Mouse (Mus musculus) stomach, adult 2 months (tissue): ENCODE results near the gene Vmn1r169. TPM values are rescaled to one million over a fixed set of nuclear protein-coding genes. Genes with fewer than 3 reads are reported as not detected.

Source experiments
- polyA plus RNA-seq: library from polyadenylated mRNA; depleted of rRNA; stranded (reverse); fragments of >200 nt; gene quantifications from 2 replicates; pipeline ENCODE4 v1.2.3, GENCODE M21; 2012; rRNA removed

Vmn1r169 gene
- polyA plus RNA-seq, result not detected in 2 replicates

DNA sequence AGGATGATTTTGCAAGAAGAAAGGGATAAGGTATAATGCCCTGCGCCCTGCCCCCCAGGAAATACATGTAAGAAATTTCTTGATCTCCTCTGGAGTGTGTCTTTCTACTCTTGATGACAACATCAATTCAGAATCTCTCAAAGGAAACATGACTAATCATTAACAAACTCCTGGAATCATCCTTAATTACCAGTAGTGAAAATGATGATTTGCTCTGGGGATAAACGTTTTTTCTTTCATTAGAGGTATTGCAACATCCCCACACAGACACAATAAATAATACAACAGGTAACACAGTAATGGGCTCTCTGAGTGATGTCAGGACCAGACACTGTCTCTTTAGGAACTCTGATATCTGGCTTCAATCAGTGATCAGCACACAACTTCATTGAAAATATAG is at the start of gene Vmn1r169:
Gene Vmn1r169, plus strand, starts transcription at position 301 of the 400 bp plus-strand sequence.

DNA sequence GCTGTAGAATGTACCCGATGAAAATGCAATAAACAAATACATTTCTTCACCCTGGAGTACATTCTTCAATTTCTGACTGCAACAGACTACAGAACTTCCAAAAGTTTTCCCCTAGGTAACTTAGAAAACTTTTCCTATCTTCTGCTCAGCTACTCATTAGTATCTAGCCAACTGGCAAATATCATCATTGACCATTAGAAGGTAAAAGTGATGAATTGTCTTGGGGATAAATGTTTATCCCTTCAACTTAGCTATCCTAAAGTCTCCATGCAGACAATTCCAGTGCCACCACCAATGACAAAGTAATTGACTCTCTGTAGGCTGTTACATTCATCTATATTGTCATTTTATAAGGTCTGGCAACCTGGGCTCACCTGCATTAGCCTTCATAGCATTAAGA is 35.9 kb upstream of the Vmn1r169 start, which contains the start of gene Vmn1r168:
Gene Vmn1r168, plus strand, starts transcription at position 301 of the 400 bp plus-strand sequence.

DNA sequence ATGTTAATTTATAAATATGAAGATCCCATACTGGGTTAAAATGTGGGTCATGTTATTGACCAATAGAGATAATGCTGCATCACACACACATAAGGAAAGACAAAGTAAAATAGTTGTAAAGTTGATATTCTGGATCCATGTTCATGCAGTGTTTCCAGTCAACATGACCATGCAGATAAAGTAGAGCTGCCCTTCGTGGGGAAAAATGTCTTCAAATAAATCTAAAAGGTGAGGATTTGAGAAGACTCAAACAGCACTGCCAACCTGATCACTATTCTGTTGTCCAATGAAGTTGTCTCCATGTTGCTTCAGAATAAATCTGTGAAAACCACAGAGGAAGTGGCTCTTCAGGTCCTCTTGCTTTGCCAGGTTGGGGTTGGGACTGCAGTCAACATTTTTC is 30.5 kb downstream of the Vmn1r169 start, which contains the start of gene Vmn1r170:
Gene Vmn1r170, plus strand, starts transcription at position 301 of the 400 bp plus-strand sequence.

Other genes starting within 250 kb of the Vmn1r169 start
- not detected in 2 replicates for gene Nlrp5, start 189.6 kb upstream of the Vmn1r169 start, polyA plus RNA-seq
- gene Vmn1r167, start 68.3 kb upstream of the Vmn1r169 start, polyA plus RNA-seq, result not detected in 2 replicates
- gene Vmn1r168, start 35.8 kb upstream of the Vmn1r169 start, polyA plus RNA-seq, result not detected in 2 replicates
- gene Vmn1r170, start 30.6 kb downstream of the Vmn1r169 start, polyA plus RNA-seq, result not detected in 2 replicates
- gene Vmn1r171, start 55.2 kb downstream of the Vmn1r169 start, polyA plus RNA-seq, result not detected in 2 replicates
- not detected in 2 replicates for gene Vmn1r172, start 82.8 kb downstream of the Vmn1r169 start, polyA plus RNA-seq
- gene Vmn1r173, start 125.2 kb downstream of the Vmn1r169 start, polyA plus RNA-seq, result not detected in 2 replicates
- not detected in 2 replicates for gene Vmn1r174, start 176.7 kb downstream of the Vmn1r169 start, polyA plus RNA-seq
- gene Vmn1r175, start 235.1 kb downstream of the Vmn1r169 start, polyA plus RNA-seq, result not detected in 2 replicates